Mouse (Mus musculus): ENCODE measurements around the gene Vps29.

DNA sequence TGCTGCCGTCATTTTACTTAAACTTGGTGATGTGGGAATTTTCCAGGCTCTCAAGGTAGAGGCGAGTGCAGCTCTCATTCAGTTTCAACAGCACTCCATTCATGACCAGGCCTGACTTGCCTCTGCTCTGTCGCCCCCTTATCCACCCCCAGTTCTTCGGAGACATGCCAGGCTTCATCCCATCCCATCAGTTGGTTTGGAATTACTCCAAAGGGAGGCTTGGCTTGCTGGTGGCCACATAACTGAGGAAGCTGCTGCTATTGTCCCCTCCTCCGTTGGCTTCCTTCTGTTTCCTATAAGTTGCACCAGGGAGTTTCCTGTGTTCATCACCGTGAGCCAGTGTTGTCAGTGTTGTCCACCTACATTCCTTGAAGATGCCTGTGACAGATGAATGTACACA, 49.6 kb upstream of the Vps29 start:
- no peak for TF ChIP-seq SRF (IDR thresholded peaks at IDR 0.05; ENCODE audit: control insufficient read depth, insufficient read length, low read depth)
- TF ChIP-seq CEBPB (IDR thresholded peaks at IDR 0.05; ENCODE audit: insufficient read depth, poor library complexity, severe bottlenecking) = peak; percentile 29; the same call in 1 of the 2 replicates
- TF ChIP-seq MAX (IDR thresholded peaks at IDR 0.05; ENCODE audit: low read depth) = no peak
- no peak for TF ChIP-seq POLR2A (IDR thresholded peaks at IDR 0.05; ENCODE audit: insufficient read length, low read depth)
- no peak for TF ChIP-seq MYOG (IDR thresholded peaks at IDR 0.05; ENCODE audit: control insufficient read depth in 1 of 3, insufficient read depth in 1 of 3, insufficient read length in 2 of 3, low read depth in 2 of 3)
- no peak for TF ChIP-seq POLR2AphosphoS2 (IDR thresholded peaks at IDR 0.05; ENCODE audit: insufficient read length, low read depth)
- TF ChIP-seq USF1 (IDR thresholded peaks at IDR 0.05; ENCODE audit: low read depth) = no peak
- no peak for TF ChIP-seq TCF12 (IDR thresholded peaks at IDR 0.05; ENCODE audit: insufficient read depth, poor library complexity, severe bottlenecking)
- TF ChIP-seq MYOD1 (IDR thresholded peaks at IDR 0.05; ENCODE audit: control insufficient read depth in 1 of 3, insufficient read length in 2 of 3, low read depth in 2 of 3) = no peak
- TF ChIP-seq E2F4 (IDR thresholded peaks at IDR 0.05; ENCODE audit: insufficient read depth) = no peak
- no peak for TF ChIP-seq REST (IDR thresholded peaks at IDR 0.05; ENCODE audit: insufficient read depth, insufficient read length)
- no peak for TF ChIP-seq TCF3 (IDR thresholded peaks at IDR 0.05; ENCODE audit: insufficient read length, low read depth)
